Mouse (Mus musculus): Measurements from ENCODE around the gene Tmem88b. TPM values are rescaled to one million over a fixed set of nuclear protein-coding genes. Genes with fewer than 3 reads are reported as not detected.

Tmem88b gene
- total RNA-seq, 1 experiment from 2014 or later, result 0.79 TPM

Small RNA genes within 50 kb of the gene (microRNA-seq; reads per million reads assigned to microRNA genes)
- 0 reads per million in 2 experiments for gene Gm27743

Other genes starting within 250 kb of the Tmem88b start
- gene Nadk, start 223.5 kb downstream of the Tmem88b start, total RNA-seq (2021), result 294 and 306 TPM in 2 replicates
- gene Slc35e2, start 184.5 kb downstream of the Tmem88b start, total RNA-seq (2021), result 36.8 and 52.0 TPM in 2 replicates
- 50.9 and 68.4 TPM in 2 replicates for gene Cdk11b, start 161.0 kb downstream of the Tmem88b start, total RNA-seq (2021)
- gene Gm10563, start 140.5 kb downstream of the Tmem88b start, total RNA-seq (2021), result not detected in 2 replicates
- gene Mmp23, start 132.5 kb downstream of the Tmem88b start, total RNA-seq (2021), result 3.7 and 4.2 TPM in 2 replicates
- gene Mib2, start 116.7 kb downstream of the Tmem88b start, total RNA-seq (2021), result 47.0 and 60.2 TPM in 2 replicates
- gene Fndc10, start 91.5 kb downstream of the Tmem88b start, total RNA-seq (2021), result 50.8 and 67.4 TPM in 2 replicates
- gene Ssu72, start 81.1 kb downstream of the Tmem88b start, total RNA-seq (2021), result 100 and 123 TPM in 2 replicates
- 0.86 and 1.6 TPM in 2 replicates for gene Tmem240, start 51.1 kb downstream of the Tmem88b start, total RNA-seq (2021)
- gene Atad3a, start 24.8 kb downstream of the Tmem88b start, total RNA-seq (2021), result 91.0 and 98.7 TPM in 2 replicates
- 2.6 and 3.7 TPM in 2 replicates for gene Vwa1, start 11.2 kb downstream of the Tmem88b start, total RNA-seq (2021)
- not detected in 2 replicates for gene Ankrd65, start 4.6 kb upstream of the Tmem88b start, total RNA-seq (2021)
- gene Mrpl20, start 17.0 kb upstream of the Tmem88b start, total RNA-seq (2021), result 126 and 163 TPM in 2 replicates
- gene Ccnl2, start 26.6 kb upstream of the Tmem88b start, total RNA-seq (2021), result 150 and 170 TPM in 2 replicates
- gene Aurkaip1, start 45.4 kb upstream of the Tmem88b start, total RNA-seq (2021), result 135 and 160 TPM in 2 replicates
- gene Mxra8, start 53.8 kb upstream of the Tmem88b start, total RNA-seq (2021), result 38.1 and 50.3 TPM in 2 replicates
- gene Dvl1, start 61.5 kb upstream of the Tmem88b start, total RNA-seq (2021), result 63.2 and 64.6 TPM in 2 replicates
- gene Tas1r3, start 77.5 kb upstream of the Tmem88b start, total RNA-seq (2021), result 0.52 and 0.55 TPM in 2 replicates
- gene Cptp, start 83.6 kb upstream of the Tmem88b start, total RNA-seq (2021), result 13.8 and 23.0 TPM in 2 replicates
- gene Ints11, start 83.7 kb upstream of the Tmem88b start, total RNA-seq (2021), result 32.4 and 36.9 TPM in 2 replicates
- gene Pusl1, start 105.9 kb upstream of the Tmem88b start, total RNA-seq (2021), result 36.3 and 38.8 TPM in 2 replicates
- 23.6 and 27.1 TPM in 2 replicates for gene Acap3, start 105.9 kb upstream of the Tmem88b start, total RNA-seq (2021)
- 71.7 and 76.6 TPM in 2 replicates for gene Ube2j2, start 158.0 kb upstream of the Tmem88b start, total RNA-seq (2021)
- gene C1qtnf12, start 176.4 kb upstream of the Tmem88b start, total RNA-seq (2021), result 70.6 and 77.9 TPM in 2 replicates
- 6.6 and 9.7 TPM in 2 replicates for gene B3galt6, start 206.8 kb upstream of the Tmem88b start, total RNA-seq (2021)
- gene Sdf4, start 207.0 kb upstream of the Tmem88b start, total RNA-seq (2021), result 248 and 275 TPM in 2 replicates
- gene Tnfrsf4, start 228.0 kb upstream of the Tmem88b start, total RNA-seq (2021), result 1.5 TPM in 1 of 2 replicates, not detected in the other
- not detected in 2 replicates for gene Tnfrsf18, start 240.3 kb upstream of the Tmem88b start, total RNA-seq (2021)

Data from adrenal gland, postnatal 25 days (tissue).